ENCODE assay signal across 9 mouse cellular contexts in genomic region chr16:87245933-87246791, GRCm38 (mm10).
DNase-seq lines count a peak whose midpoint lies in the region; ATAC-seq and TF ChIP-seq lines count a peak whose summit lies in the region.
"Had no signal": no experiment of that assay in that cellular context is flagged by ENCODE, and none has a peak within 500 bp of the region (broad histone marks: within the 10 kb centered on the region; RNA-seq: fewer than 3 reads in every experiment).

No protein-coding gene starts in this region.

- peak; percentile 72; the same call in 1 of the 2 replicates for ATAC-seq in hindbrain, embryonic 14.5 days (ENCODE audit: low FRiP score)
- ATAC-seq in limb, embryonic 11.5 days (ENCODE audit: insufficient number of reproducible peaks, low FRiP score, low TSS enrichment, low read depth) = peak; percentile 52; the same call in 1 of the 2 replicates
- peak; percentile 69; the same call in 1 of the 2 replicates for ATAC-seq in midbrain, embryonic 16.5 days

- TF ChIP-seq POLR2A in brain, embryonic 14.5 days (IDR thresholded peaks at IDR 0.05; ENCODE audit: borderline replicate concordance, extremely low read depth, insufficient read depth, insufficient read length, poor library complexity, severe bottlenecking) = no peak

- H3K4me2 ChIP-seq in hindbrain, embryonic 14.5 days (replicated peaks) = peak overlapping the region; percentile 17; the same call in 1 of the 2 replicates
- H3K4me2 ChIP-seq in limb, embryonic 11.5 days (ENCODE audit: low read depth, severe bottlenecking) = peak overlapping the region; percentile 21; the same call in 1 of the 2 replicates
- H3K4me2 ChIP-seq in midbrain, embryonic 16.5 days (ENCODE audit: low read length) = peak overlapping the region; percentile 32

- no peaks in the 10 kb centered on the region for H3K27me3 ChIP-seq in hindbrain, embryonic 14.5 days (ENCODE audit: control insufficient read depth, insufficient read depth, low read length)
- H3K27me3 ChIP-seq in limb, embryonic 11.5 days (ENCODE audit: control insufficient read depth, insufficient read depth, low read length) = no peaks in the 10 kb centered on the region
- H3K27me3 ChIP-seq in midbrain, embryonic 16.5 days (ENCODE audit: control insufficient read depth, insufficient read depth, low read depth, low read length) = no peaks in the 10 kb centered on the region

- H3K4me3 ChIP-seq in hindbrain, embryonic 14.5 days (replicated peaks; ENCODE audit: low read length) = no peak overlapping the region
- no peak overlapping the region for H3K4me3 ChIP-seq in limb, embryonic 11.5 days (ENCODE audit: low read depth, low read length)
- no peak overlapping the region for H3K4me3 ChIP-seq in midbrain, embryonic 16.5 days (ENCODE audit: low read depth, low read length)

- H3K4me1 ChIP-seq in hindbrain, embryonic 14.5 days (replicated peaks; ENCODE audit: control insufficient read depth, insufficient read depth, low read length) = no peaks in the 10 kb centered on the region
- no peaks in the 10 kb centered on the region for H3K4me1 ChIP-seq in limb, embryonic 11.5 days (ENCODE audit: control insufficient read depth, insufficient read depth, low read length)
- H3K4me1 ChIP-seq in midbrain, embryonic 16.5 days (ENCODE audit: control insufficient read depth, insufficient read depth, low read length) = no peaks in the 10 kb centered on the region

- H3K9me3 ChIP-seq in hindbrain, embryonic 14.5 days (ENCODE audit: control insufficient read depth, low read length) = no peaks in the 10 kb centered on the region
- H3K9me3 ChIP-seq in limb, embryonic 11.5 days (ENCODE audit: control insufficient read depth, low read length) = no peaks in the 10 kb centered on the region
- H3K9me3 ChIP-seq in midbrain, embryonic 16.5 days (replicated peaks; ENCODE audit: control insufficient read depth, low read length, poor library complexity, severe bottlenecking) = no peaks in the 10 kb centered on the region

- DNase-seq in cerebellum, adult 18-20 months = peak; percentile 7 to 25
- DNase-seq in cerebellum, adult 11-12 months = no peak
- peak; percentile 47 for DNase-seq in brain, embryonic 14.5 days (ENCODE audit: low read depth)
- DNase-seq in frontal cortex, postnatal 36 days (ENCODE audit: low spot score in 2 of 2) = peak; percentile 32 to 39
- peak; percentile 60 for DNase-seq in hindbrain, embryonic 14.5 days (ENCODE audit: low spot score)
- DNase-seq in limb, embryonic 11.5 days (ENCODE audit: low spot score) = peak; percentile 75
- peak; percentile 54 to 70 for DNase-seq in urinary bladder, postnatal 4 days (ENCODE audit: low spot score in 2 of 2)

- peak; percentile 59 for TF ChIP-seq CTCF in brain, embryonic 14.5 days (IDR thresholded peaks at IDR 0.05; ENCODE audit: borderline replicate concordance, extremely low read depth, insufficient read depth, insufficient read length)

- no peaks in the 10 kb centered on the region for H3K36me3 ChIP-seq in hindbrain, embryonic 14.5 days (replicated peaks; ENCODE audit: control insufficient read depth, insufficient read depth)
- H3K36me3 ChIP-seq in limb, embryonic 11.5 days (ENCODE audit: control insufficient read depth, insufficient read depth, low read length) = no peaks in the 10 kb centered on the region
- no peaks in the 10 kb centered on the region for H3K36me3 ChIP-seq in midbrain, embryonic 16.5 days (ENCODE audit: control insufficient read depth, insufficient read depth, low read length)

- H3K9ac ChIP-seq in hindbrain, embryonic 14.5 days = no peak overlapping the region
- no peak overlapping the region for H3K9ac ChIP-seq in limb, embryonic 11.5 days (ENCODE audit: low read length)
- no peak overlapping the region for H3K9ac ChIP-seq in midbrain, embryonic 16.5 days (ENCODE audit: low read depth, low read length)

- H3K27ac ChIP-seq in hindbrain, embryonic 14.5 days = no peak overlapping the region
- H3K27ac ChIP-seq in limb, embryonic 11.5 days (replicated peaks; ENCODE audit: low read depth, low read length) = no peak overlapping the region
- H3K27ac ChIP-seq in midbrain, embryonic 16.5 days (ENCODE audit: low read length) = no peak overlapping the region
- H3K27ac ChIP-seq: macrophage had no signal

- WGBS in hindbrain, embryonic 14.5 days = 63% methylated on average over 26 of the region's 26 CpGs
- WGBS in limb, embryonic 11.5 days = 48% methylated on average over 26 of the region's 26 CpGs
- 58% methylated on average over 26 of the region's 26 CpGs for WGBS in midbrain, embryonic 16.5 days
